12 mouse cellular contexts compared by ENCODE assay signal in genomic region chr11:63510611-63511010, GRCm38 (mm10).
"Had no signal": no experiment of that assay in that cellular context is flagged by ENCODE, and none has a peak within 500 bp of the region (broad histone marks: within the 10 kb centered on the region; RNA-seq: fewer than 3 reads in every experiment).

No protein-coding gene starts in this region.

- H3K4me1 ChIP-seq: kidney, embryonic 15.5 days; liver, embryonic 12.5 days; megakaryocyte, embryonic 14.5 days had no signal

- H3K9me3 ChIP-seq: limb, embryonic 15.5 days; liver, embryonic 12.5 days had no signal

- H3K4me3 ChIP-seq: kidney, embryonic 15.5 days; limb, embryonic 15.5 days; liver, embryonic 12.5 days; megakaryocyte, embryonic 14.5 days; midbrain, embryonic 12.5 days had no signal

- H3K36me3 ChIP-seq: kidney, embryonic 15.5 days; limb, embryonic 15.5 days; liver, embryonic 12.5 days; midbrain, embryonic 12.5 days had no signal

- H3K27me3 ChIP-seq: kidney, embryonic 15.5 days; limb, embryonic 15.5 days; liver, embryonic 12.5 days; megakaryocyte, embryonic 14.5 days; midbrain, embryonic 12.5 days had no signal

- ATAC-seq: hindbrain, postnatal 0 days; liver, embryonic 12.5 days; midbrain, embryonic 16.5 days had no signal

- H3K4me2 ChIP-seq: kidney, embryonic 15.5 days; limb, embryonic 15.5 days; liver, embryonic 12.5 days; midbrain, embryonic 12.5 days had no signal

- H3K27ac ChIP-seq: hindbrain, postnatal 0 days; kidney, embryonic 15.5 days; limb, embryonic 15.5 days; liver, embryonic 12.5 days; macrophage; midbrain, embryonic 12.5 days; stomach, postnatal 0 days had no signal

- DNase-seq: layer of hippocampus, adult 9-11 months; layer of hippocampus, postnatal 36 days; right cerebral cortex, postnatal 14 days had no signal

- H3K9ac ChIP-seq: kidney, embryonic 15.5 days; limb, embryonic 15.5 days; liver, embryonic 12.5 days; midbrain, embryonic 12.5 days had no signal
